Mouse (Mus musculus): ENCODE data around the gene Utp14a.

Utp14a gene

GRCm38 (mm10) chrX:48256468-48257007 lies at the start of gene Utp14a:
Gene Utp14a (plus strand): TSS chrX:48256862.
- no peak for TF ChIP-seq GATA4 (IDR thresholded peaks at IDR 0.05; ENCODE audit: insufficient replicate concordance, low read length)

- no peak for TF ChIP-seq GATA4 (IDR thresholded peaks at IDR 0.05; ENCODE audit: insufficient replicate concordance, low read length)
Observed at GRCm38 (mm10) chrX:48207761-48208487, 48.7 kb upstream of the Utp14a start.

GRCm38 (mm10) chrX:48208519-48209185 lies 48.0 kb upstream of the Utp14a start, which contains the start of gene Zdhhc9:
Gene Zdhhc9 (minus strand): TSS chrX:48208878.
- TF ChIP-seq GATA4 (IDR thresholded peaks at IDR 0.05; ENCODE audit: insufficient replicate concordance, low read length), result no peak

GRCm38 (mm10) chrX:48219468-48219867 lies 37.2 kb upstream of the Utp14a start:
- TF ChIP-seq GATA4 (IDR thresholded peaks at IDR 0.05; ENCODE audit: insufficient replicate concordance, low read length), result no peak

GRCm38 (mm10) chrX:48222706-48223105 lies 34.0 kb upstream of the Utp14a start:
- no peak for TF ChIP-seq GATA4 (IDR thresholded peaks at IDR 0.05; ENCODE audit: insufficient replicate concordance, low read length)

GRCm38 (mm10) chrX:48226225-48226624 lies 30.4 kb upstream of the Utp14a start:
- TF ChIP-seq GATA4 (IDR thresholded peaks at IDR 0.05; ENCODE audit: insufficient replicate concordance, low read length), result no peak

- no peak for TF ChIP-seq GATA4 (IDR thresholded peaks at IDR 0.05; ENCODE audit: insufficient replicate concordance, low read length)
Observed at GRCm38 (mm10) chrX:48234417-48234816, 22.2 kb upstream of the Utp14a start.

GRCm38 (mm10) chrX:48255830-48256428 lies 733 bp upstream of the Utp14a start:
- no peak for TF ChIP-seq GATA4 (IDR thresholded peaks at IDR 0.05; ENCODE audit: insufficient replicate concordance, low read length)

GRCm38 (mm10) chrX:48257011-48257410 lies 349 bp downstream of the Utp14a start:
- no peak for TF ChIP-seq GATA4 (IDR thresholded peaks at IDR 0.05; ENCODE audit: insufficient replicate concordance, low read length)

- no peak for TF ChIP-seq GATA4 (IDR thresholded peaks at IDR 0.05; ENCODE audit: insufficient replicate concordance, low read length)
Observed at GRCm38 (mm10) chrX:48271671-48272070, 15.0 kb downstream of the Utp14a start.

- no peak for TF ChIP-seq GATA4 (IDR thresholded peaks at IDR 0.05; ENCODE audit: insufficient replicate concordance, low read length)
Observed at GRCm38 (mm10) chrX:48274634-48275033, 18.0 kb downstream of the Utp14a start.

- no peak for TF ChIP-seq GATA4 (IDR thresholded peaks at IDR 0.05; ENCODE audit: insufficient replicate concordance, low read length)
Observed at GRCm38 (mm10) chrX:48278103-48278502, 21.4 kb downstream of the Utp14a start.

- TF ChIP-seq GATA4 (IDR thresholded peaks at IDR 0.05; ENCODE audit: insufficient replicate concordance, low read length), result no peak
Observed at GRCm38 (mm10) chrX:48284386-48285005, 27.8 kb downstream of the Utp14a start.

- no peak for TF ChIP-seq GATA4 (IDR thresholded peaks at IDR 0.05; ENCODE audit: insufficient replicate concordance, low read length)
Observed at GRCm38 (mm10) chrX:48285006-48285650, 28.5 kb downstream of the Utp14a start.

- TF ChIP-seq GATA4 (IDR thresholded peaks at IDR 0.05; ENCODE audit: insufficient replicate concordance, low read length), result no peak
Observed at GRCm38 (mm10) chrX:48285651-48286021, 29.0 kb downstream of the Utp14a start.

Data from liver, adult (tissue).